Mouse (Mus musculus) heart, embryonic 14.5 days (tissue): ENCODE measurements at regions not wholly inside any gene's neighbourhood (a gene's known extent, or its start where the extent isn't known, plus 50 kb on each side); places are given as distances from the start of the nearest gene placed in this dataset.

ENCODE experiments used
- ATAC-seq: fragments of 200-750 bp; cut with Nextera tagmentation; 2 replicates; pipeline ENCODE4 v1.8.0; 2017; ENCODE audit warnings: low read depth, moderate TSS enrichment; ENCODE audit not compliant: insufficient number of reproducible peaks, insufficient read depth, low FRiP score
- H3K27ac ChIP-seq, 2 experiments: fragments of 200-500 bp in 1 of 2; fragments of 300-500 bp in 1 of 2; sonication (generic) in 1 of 2; replicated peaks in 1 of 2; 2 replicates each; pipeline ENCODE4 v1.5.1; 2012 to 2014; ENCODE audit warnings: low read depth in 2 of 2, low read length in 2 of 2, control low read depth in 1 of 2, mild to moderate bottlenecking in 1 of 2, mixed read lengths in 1 of 2; ENCODE audit not compliant: control insufficient read depth in 1 of 2, insufficient read depth in 1 of 2
- H3K27me3 ChIP-seq: fragments of 300-500 bp; sonication (generic); 2 replicates; pipeline ENCODE4 v1.6.1; 2014; ENCODE audit warnings: mild to moderate bottlenecking, low read length, control low read depth; ENCODE audit not compliant: control insufficient read depth, insufficient read depth
- H3K36me3 ChIP-seq: fragments of 300-500 bp; sonication (generic); 2 replicates; pipeline ENCODE4 v1.6.1; 2014; ENCODE audit warnings: mild to moderate bottlenecking, control low read depth, low read length, mixed read lengths; ENCODE audit not compliant: control insufficient read depth, insufficient read depth
- H3K4me1 ChIP-seq, 2 experiments: fragments of 200-500 bp in 1 of 2; fragments of 300-500 bp in 1 of 2; sonication (generic) in 1 of 2; 2 replicates each; pipeline ENCODE4 v1.6.1; 2012 to 2014; ENCODE audit warnings: low read length in 2 of 2, control low read depth in 1 of 2, mixed read lengths in 1 of 2; ENCODE audit not compliant: control insufficient read depth in 2 of 2, insufficient read depth in 2 of 2
- H3K4me2 ChIP-seq: fragments of 300-500 bp; sonication (generic); 2 replicates; pipeline ENCODE4 v1.6.1; 2014; ENCODE audit warnings: mild to moderate bottlenecking, low read length
- H3K4me3 ChIP-seq, 2 experiments: fragments of 200-500 bp in 1 of 2; fragments of 300-500 bp in 1 of 2; sonication (generic) in 1 of 2; 2 replicates each; pipeline ENCODE4 v1.5.1; 2012 to 2014; ENCODE audit warnings: low read length in 2 of 2, mild to moderate bottlenecking in 2 of 2, control low read depth in 1 of 2, low read depth in 1 of 2, moderate library complexity in 1 of 2; ENCODE audit not compliant: control insufficient read depth in 1 of 2, insufficient read depth in 1 of 2
- H3K9ac ChIP-seq: fragments of 300-500 bp; sonication (generic); 2 replicates; pipeline ENCODE4 v1.6.1; 2014; ENCODE audit warnings: mild to moderate bottlenecking, low read length
- H3K9me3 ChIP-seq: fragments of 300-500 bp; sonication (generic); 2 replicates; pipeline ENCODE4 v1.6.1; 2016; ENCODE audit warnings: low read length, control low read depth; ENCODE audit not compliant: control insufficient read depth
- WGBS: fragments of 180-500 bp; shearing (Covaris S2); extraction: QIAGEN DNeasy Blood & Tissue Kit; methylation state at CpG from one replicate; pipeline ENCODE4 v1.1.7; 2014; 5-methylcytosine and 5-hydroxymethylcytosine counted together

DNA sequence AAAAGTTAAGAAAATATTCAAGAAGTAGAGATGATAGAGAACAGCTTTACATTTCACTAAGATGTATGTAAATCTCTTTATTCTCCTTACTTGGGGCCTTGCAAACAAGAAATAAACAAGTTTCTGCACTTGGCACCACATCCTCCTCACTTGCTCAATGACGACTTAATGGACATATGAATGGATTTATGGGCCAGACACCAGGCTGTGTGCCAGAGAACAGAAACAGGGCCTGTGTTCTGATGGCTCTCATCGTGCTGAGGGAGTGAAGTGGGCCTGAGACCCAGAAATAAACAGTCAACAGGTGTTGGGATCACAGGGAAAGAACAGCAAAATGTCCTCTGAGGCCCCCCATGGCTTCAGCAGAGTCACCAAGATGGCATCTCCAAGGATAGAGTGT is 201.6 kb downstream of the Plpp3 start:
- Histone ChIP-seq H3K36me3 (no peaks in the 10 kb centered on the region), H3K9me3 (no peaks in the 10 kb centered on the region), H3K4me2 (no peak overlapping the region), H3K4me1 (no peaks in the 10 kb centered on the region), H3K27ac (no peak overlapping the region), H3K9ac (no peak overlapping the region), H3K4me3 (no peak overlapping the region), H3K27me3 (no peaks in the 10 kb centered on the region)
- 55% methylated on average over 2 of the region's 2 CpGs for WGBS
- ATAC-seq, result no peak

DNA sequence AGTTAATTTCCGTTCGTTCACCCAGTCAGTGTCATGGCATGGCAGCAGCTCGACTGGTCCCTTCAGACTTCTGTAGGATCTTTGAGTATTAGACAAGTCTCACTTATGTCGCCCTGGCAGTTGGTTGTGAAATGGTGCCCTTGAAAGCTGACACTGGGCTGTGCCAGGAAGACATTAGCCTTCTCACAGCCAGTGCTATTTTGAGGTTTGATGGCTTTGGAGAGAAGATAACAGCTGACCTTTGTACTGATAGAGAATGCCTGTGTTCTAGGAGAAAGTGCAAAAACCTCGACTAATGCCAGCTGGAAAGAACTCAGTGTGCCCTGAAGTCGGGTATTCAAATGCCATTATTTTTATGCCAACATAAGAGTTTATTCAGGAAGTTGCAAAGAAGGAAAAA is 207.3 kb downstream of the Plpp3 start:
- Histone ChIP-seq H3K36me3 (no peaks in the 10 kb centered on the region), H3K9me3 (no peaks in the 10 kb centered on the region), H3K4me2 (peak overlapping the region; percentile 4; the same call in 1 of the 2 replicates), H3K4me3 (no peak overlapping the region), H3K4me1 (peaks cover 6 to 8% of the 10 kb centered on the region in 2 experiments), H3K9ac (no peak overlapping the region), H3K27ac (peak overlapping the region; percentile 9 to 29; a peak in 3 of 4 replicates), H3K27me3 (no peaks in the 10 kb centered on the region)
- peak; percentile 35; the same call in 1 of the 2 replicates for ATAC-seq
- 35% methylated on average over 6 of the region's 6 CpGs for WGBS

DNA sequence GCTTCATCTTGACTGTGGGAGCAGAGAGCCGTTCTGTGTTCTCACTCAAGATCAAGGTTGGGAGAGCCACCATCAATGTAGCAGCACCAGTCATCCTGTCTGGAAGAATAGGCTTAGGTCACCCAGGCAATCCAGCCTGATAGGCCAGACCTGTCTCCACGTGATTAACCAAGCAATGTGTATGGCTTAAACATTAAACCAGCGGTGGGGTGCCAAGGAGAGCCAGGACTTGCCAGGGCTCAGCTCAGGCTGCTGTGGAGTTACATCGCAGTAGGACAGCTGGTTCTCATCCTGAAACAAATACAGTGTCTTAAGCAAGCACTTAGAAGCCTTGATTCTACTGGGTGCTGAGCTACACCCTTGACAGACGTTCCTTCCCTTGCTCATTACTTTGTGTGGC is 207.9 kb downstream of the Plpp3 start:
- no peaks in the 10 kb centered on the region for H3K9me3 ChIP-seq
- no peak overlapping the region for H3K4me2 ChIP-seq
- no peaks in the 10 kb centered on the region for H3K27me3 ChIP-seq
- 80% methylated on average over 5 of the region's 5 CpGs for WGBS
- no peaks in the 10 kb centered on the region for H3K36me3 ChIP-seq
- H3K4me3 ChIP-seq, result no peak overlapping the region
- H3K9ac ChIP-seq, result no peak overlapping the region
- peak overlapping the region in 1 of 2 experiments; percentile 29; a peak in 2 of 4 replicates for H3K27ac ChIP-seq
- H3K4me1 ChIP-seq, result peaks cover 6 to 8% of the 10 kb centered on the region in 2 experiments
- ATAC-seq, result no peak

DNA sequence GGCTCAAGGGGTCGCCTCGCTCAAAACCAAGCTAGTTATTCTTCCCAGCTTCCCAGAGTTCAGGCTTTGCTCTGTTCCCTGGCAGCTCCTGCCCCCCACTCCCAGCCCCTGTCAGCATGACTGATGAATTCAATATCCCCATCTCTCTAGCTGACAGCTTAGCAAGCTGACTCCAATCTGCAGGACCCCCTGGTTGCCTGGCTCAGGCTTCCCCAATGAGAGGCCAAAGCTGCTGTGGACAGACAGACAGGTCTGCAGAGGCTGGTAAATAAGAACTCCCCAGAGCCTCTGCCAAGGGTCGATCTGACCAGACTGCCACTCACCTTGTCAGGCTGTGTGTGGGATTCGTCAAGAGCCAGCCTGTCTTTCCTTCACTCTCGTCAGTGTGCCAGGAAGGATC is 219.4 kb downstream of the Plpp3 start:
- H3K27ac ChIP-seq, result 0 out of 4 replicates have a peak overlapping the region, but pooled peaks of 1 of the 2 experiments have one; percentile 35
- no peaks in the 10 kb centered on the region for H3K9me3 ChIP-seq
- no peak overlapping the region for H3K4me2 ChIP-seq
- no peak for ATAC-seq
- no peak overlapping the region for H3K4me3 ChIP-seq
- peaks cover 11 to 16% of the 10 kb centered on the region in 2 experiments; a peak in 3 of 4 replicates for H3K4me1 ChIP-seq
- no peak overlapping the region for H3K9ac ChIP-seq
- 42% methylated on average over 5 of the region's 5 CpGs for WGBS
- no peaks in the 10 kb centered on the region for H3K36me3 ChIP-seq
- no peaks in the 10 kb centered on the region for H3K27me3 ChIP-seq

DNA sequence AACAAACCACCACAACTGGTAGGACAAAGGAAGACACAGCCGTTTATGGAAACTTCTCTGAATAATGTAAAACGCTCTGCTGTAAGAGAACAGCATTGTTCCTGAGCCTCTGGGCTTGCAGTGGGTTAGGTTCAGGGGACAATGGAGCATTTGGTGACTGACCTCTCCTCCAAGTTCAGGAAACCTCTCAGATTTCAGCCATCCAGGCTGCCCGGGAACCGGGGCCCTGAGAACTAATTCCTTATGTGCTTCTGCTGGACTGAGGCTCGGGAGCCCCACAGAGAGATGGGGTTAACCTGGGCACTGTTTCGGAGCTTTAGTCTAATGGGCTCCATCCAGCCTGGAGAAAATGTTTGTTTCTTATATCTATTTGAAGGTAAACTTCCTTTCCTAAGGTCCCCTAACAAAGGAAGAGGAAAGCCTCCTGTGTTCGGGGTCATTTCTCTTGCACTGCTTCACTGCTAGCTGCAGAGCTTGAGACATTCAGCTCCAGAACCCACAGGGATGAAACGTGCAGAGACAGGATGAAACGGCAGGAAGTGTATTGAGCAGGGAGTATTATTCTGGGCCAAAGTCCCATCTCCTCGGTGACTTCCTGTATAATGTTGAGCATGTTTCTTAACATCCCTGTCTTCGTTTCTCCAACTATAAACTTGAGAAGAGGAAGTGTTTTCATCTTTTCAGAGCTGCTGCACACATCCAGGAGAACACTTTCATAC is 220.5 kb downstream of the Plpp3 start:
- Histone ChIP-seq H3K9ac (no peak overlapping the region), H3K27ac (peak overlapping the region; percentile 25 to 41; a peak in 3 of 4 replicates), H3K4me1 (peaks cover 11 to 16% of the 10 kb centered on the region in 2 experiments; a peak in 3 of 4 replicates), H3K27me3 (no peaks in the 10 kb centered on the region), H3K4me3 (no peak overlapping the region), H3K36me3 (no peaks in the 10 kb centered on the region), H3K9me3 (no peaks in the 10 kb centered on the region), H3K4me2 (no peak overlapping the region)
- no peak; the same call in 1 of the 2 replicates for ATAC-seq
- 56% methylated on average over 11 of the region's 11 CpGs for WGBS

DNA sequence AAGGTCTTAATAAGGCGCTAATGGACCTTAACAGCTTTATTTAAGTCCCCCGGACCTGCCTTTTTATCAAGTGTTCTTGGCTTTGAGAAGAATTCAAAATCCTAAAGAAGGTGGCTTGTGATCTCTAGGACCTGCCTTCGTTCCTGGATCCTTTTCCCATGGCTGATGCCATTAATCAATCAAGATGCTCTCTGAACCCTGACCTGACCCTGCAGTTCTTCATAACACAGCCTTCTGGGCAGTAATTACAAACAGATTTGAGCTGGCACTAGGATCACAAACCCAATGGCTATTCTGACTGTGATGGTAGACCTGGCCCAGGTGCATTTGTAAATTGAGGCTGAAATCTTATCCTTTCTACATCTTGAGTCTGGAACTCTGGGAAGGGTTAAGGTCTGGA is 227.7 kb downstream of the Plpp3 start:
- Histone ChIP-seq H3K9ac (no peak overlapping the region), H3K4me3 (no peak overlapping the region)

DNA sequence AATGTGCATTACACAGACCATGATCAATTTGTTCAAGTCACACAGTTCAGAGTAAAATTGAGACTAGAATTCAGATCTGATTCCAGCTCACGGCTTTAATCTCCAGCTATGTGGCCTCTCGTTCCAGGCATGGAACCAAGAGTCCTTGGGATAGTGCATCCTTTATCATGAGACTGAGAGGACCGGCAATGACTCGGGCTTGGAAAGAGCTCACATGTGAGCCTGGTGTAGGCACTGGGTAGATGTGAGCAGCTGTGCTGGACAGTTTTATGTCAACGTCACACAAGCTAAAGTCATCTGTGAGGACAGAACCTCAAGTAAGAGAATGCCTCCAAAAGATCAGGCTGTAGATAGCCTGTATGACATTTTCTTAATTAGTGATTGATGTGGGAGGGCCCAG is 228.3 kb downstream of the Plpp3 start:
- no peaks in the 10 kb centered on the region for H3K36me3 ChIP-seq
- WGBS, result 77% methylated on average over 5 of the region's 5 CpGs
- no peak for ATAC-seq
- H3K27ac ChIP-seq, result no peak overlapping the region
- no peak overlapping the region for H3K9ac ChIP-seq
- no peaks in the 10 kb centered on the region for H3K9me3 ChIP-seq
- no peak overlapping the region for H3K4me2 ChIP-seq
- no peak overlapping the region for H3K4me3 ChIP-seq
- no peaks in the 10 kb centered on the region for H3K27me3 ChIP-seq
- peaks cover 0 to 4% of the 10 kb centered on the region in 2 experiments; a peak in 1 of 4 replicates for H3K4me1 ChIP-seq

More for the DNA sequence above, 227.7 kb downstream of the Plpp3 start:
- H3K9me3 ChIP-seq, result no peaks in the 10 kb centered on the region
- no peak for ATAC-seq
- H3K4me1 ChIP-seq, result peaks cover 0 to 2% of the 10 kb centered on the region in 2 experiments; a peak in 1 of 4 replicates
- H3K27ac ChIP-seq, result no peak overlapping the region
- no peaks in the 10 kb centered on the region for H3K36me3 ChIP-seq
- H3K4me2 ChIP-seq, result no peak overlapping the region
- WGBS, result 85% methylated on average over 3 of the region's 3 CpGs
- H3K27me3 ChIP-seq, result no peaks in the 10 kb centered on the region
